Comparison of ENCODE assay signal across 8 mouse cellular contexts in the genomic region with DNA sequence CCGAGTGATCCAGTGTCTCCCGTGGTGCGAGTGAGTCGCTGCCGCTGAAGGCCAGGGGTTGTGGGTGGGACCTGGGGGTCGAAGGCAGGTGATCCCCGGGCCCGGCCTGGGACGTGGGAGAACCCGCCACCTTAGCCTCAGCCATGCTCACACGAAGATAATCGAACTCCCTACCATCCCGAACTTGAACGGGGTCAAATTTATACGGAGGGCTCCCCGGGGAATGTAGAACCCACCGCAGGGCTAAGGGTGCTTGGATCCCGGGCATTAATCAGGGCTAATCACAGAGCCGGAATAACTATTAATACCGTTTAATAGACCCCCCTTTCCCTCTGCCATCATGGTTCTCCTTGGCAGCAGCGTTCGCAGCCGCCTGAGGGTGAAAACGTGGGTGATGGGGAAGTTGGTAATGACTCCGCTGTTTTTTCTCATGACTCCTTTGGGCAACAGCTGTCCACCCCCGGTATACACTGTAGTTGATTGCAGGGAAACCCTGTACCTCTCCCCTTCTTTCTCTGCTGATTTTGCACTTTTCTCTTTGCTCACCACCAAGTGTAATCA. TPM values are rescaled to one million over a fixed set of nuclear protein-coding genes. Genes with fewer than 3 reads are reported as not detected.
DNase-seq lines count a peak whose midpoint lies in the region; ATAC-seq and TF ChIP-seq lines count a peak whose summit lies in the region.

No protein-coding gene starts in this region.

- peak overlapping the region; percentile 93 for H3K9ac ChIP-seq in forebrain, embryonic 13.5 days
- peak overlapping the region; percentile 92 for H3K9ac ChIP-seq in hindbrain, postnatal 0 days (replicated peaks; ENCODE audit: low read length)
- H3K9ac ChIP-seq in liver, embryonic 13.5 days = peak overlapping the region; percentile 99

- peaks cover 16% of the 10 kb centered on the region for H3K36me3 ChIP-seq in forebrain, embryonic 13.5 days (ENCODE audit: poor library complexity, severe bottlenecking)
- no peaks in the 10 kb centered on the region for H3K36me3 ChIP-seq in hindbrain, postnatal 0 days (ENCODE audit: insufficient read depth, low read length)
- peaks cover 25% of the 10 kb centered on the region for H3K36me3 ChIP-seq in liver, embryonic 13.5 days

- peak overlapping the region; percentile 83 for H3K4me2 ChIP-seq in forebrain, embryonic 13.5 days
- H3K4me2 ChIP-seq in hindbrain, postnatal 0 days (ENCODE audit: low read depth, low read length) = peak overlapping the region; percentile 91
- peak overlapping the region; percentile 91 for H3K4me2 ChIP-seq in liver, embryonic 13.5 days

- H3K27me3 ChIP-seq in forebrain, embryonic 13.5 days = no peaks in the 10 kb centered on the region
- H3K27me3 ChIP-seq in hindbrain, postnatal 0 days (ENCODE audit: insufficient read depth, low read length) = no peaks in the 10 kb centered on the region
- H3K27me3 ChIP-seq in liver, embryonic 13.5 days = no peaks in the 10 kb centered on the region

- peak overlapping the region; percentile 99 for H3K27ac ChIP-seq in forebrain, embryonic 13.5 days
- H3K27ac ChIP-seq in hindbrain, postnatal 0 days = peak overlapping the region; percentile 99
- H3K27ac ChIP-seq in liver, embryonic 13.5 days = peak overlapping the region; percentile 100

- peak; percentile 96 for DNase-seq in heart, adult 11 months
- no peak for DNase-seq in heart, adult 8-10 months (ENCODE audit: low spot score)
- DNase-seq in c-Kit-positive CD71-positive TER-119-positive erythroid progenitor cells, embryonic 14.5 days (ENCODE audit: low spot score) = peak; percentile 58
- DNase-seq in hindbrain, postnatal 0 days (ENCODE audit: low spot score) = peak; percentile 49
- DNase-seq in liver, embryonic 13.5 days = peak; percentile 60
- peak; percentile 59 for DNase-seq in testis, postnatal 10 days (ENCODE audit: low spot score)

- H3K4me1 ChIP-seq in forebrain, embryonic 13.5 days = peaks cover 33% of the 10 kb centered on the region
- peaks cover 7% of the 10 kb centered on the region; the same call in 1 of the 2 replicates for H3K4me1 ChIP-seq in hindbrain, postnatal 0 days (ENCODE audit: insufficient read depth, low read length)
- H3K4me1 ChIP-seq in liver, embryonic 13.5 days (replicated peaks) = peaks cover 35% of the 10 kb centered on the region

- peak overlapping the region; percentile 76 for H3K4me3 ChIP-seq in forebrain, embryonic 13.5 days
- H3K4me3 ChIP-seq in hindbrain, postnatal 0 days (ENCODE audit: low read length) = peak overlapping the region; percentile 97
- peak overlapping the region; percentile 98 for H3K4me3 ChIP-seq in liver, embryonic 13.5 days (replicated peaks)

- TF ChIP-seq CTCF in hindbrain, postnatal 0 days (IDR thresholded peaks at IDR 0.05; ENCODE audit: low read depth) = no peak

- no peaks in the 10 kb centered on the region for H3K9me3 ChIP-seq in forebrain, embryonic 13.5 days (replicated peaks)
- no peaks in the 10 kb centered on the region for H3K9me3 ChIP-seq in hindbrain, postnatal 0 days (ENCODE audit: low read length)
- H3K9me3 ChIP-seq in liver, embryonic 13.5 days (replicated peaks) = no peaks in the 10 kb centered on the region

- WGBS in forebrain, embryonic 13.5 days = under 1% methylated on average over 26 of the region's 26 CpGs
- under 1% methylated on average over 26 of the region's 26 CpGs for WGBS in hindbrain, postnatal 0 days
- under 1% methylated on average over 26 of the region's 26 CpGs for WGBS in liver, embryonic 13.5 days (ENCODE audit: insufficient replicate concordance)

- ATAC-seq in forebrain, embryonic 13.5 days = no peak
- ATAC-seq in hindbrain, postnatal 0 days = no peak
- peak; percentile 24; the same call in 1 of the 2 replicates for ATAC-seq in liver, embryonic 13.5 days (ENCODE audit: low read depth)
- ATAC-seq in monocyte, adult 5-6 weeks (replicated peaks; ENCODE audit: insufficient number of reproducible peaks, low FRiP score, low TSS enrichment, poor library complexity, severe bottlenecking) = peak; percentile 50

RNA-seq across cellular contexts. Expression of a gene that starts 0.8 kb away (rescaled TPM):
- 100 to 1,000 TPM; 108 to 118 (median 112) TPM for total RNA-seq in heart, adult 8-10 months (2022)
- polyA plus RNA-seq in forebrain, embryonic 13.5 days (2015; fragmentation: Nextera tagmentation; extraction: Ambion mirVana) = 27.8 and 28.4 TPM in 2 replicates
- 39.2 and 40.8 TPM in 2 replicates for total RNA-seq in hindbrain, postnatal 0 days (2014; rRNA removed)
- polyA plus RNA-seq in hindbrain, postnatal 0 days (2015; fragmentation: Nextera tagmentation; extraction: Ambion mirVana) = 16.4 and 18.1 TPM in 2 replicates
- 9.5 and 9.6 TPM in 2 replicates for polyA plus RNA-seq in liver, embryonic 13.5 days (2015; fragmentation: Nextera tagmentation; extraction: Ambion mirVana)
- total RNA-seq in monocyte, adult 5-6 weeks (2017) = 62.4 to 79.9 TPM (median 67.1 TPM) in 3 replicates

RNA-seq across cellular contexts. Expression of a gene that starts 29.1 kb away (rescaled TPM):
- 100 to 1,000 TPM; 404 to 453 (median 416) TPM for total RNA-seq in heart, adult 8-10 months (2022)
- 63.6 and 66.5 TPM in 2 replicates for polyA plus RNA-seq in forebrain, embryonic 13.5 days (2015; fragmentation: Nextera tagmentation; extraction: Ambion mirVana)
- 14.7 and 19.3 TPM in 2 replicates for total RNA-seq in hindbrain, postnatal 0 days (2014; rRNA removed)
- 69.7 and 74.2 TPM in 2 replicates for polyA plus RNA-seq in hindbrain, postnatal 0 days (2015; fragmentation: Nextera tagmentation; extraction: Ambion mirVana)
- 66.4 and 68.0 TPM in 2 replicates for polyA plus RNA-seq in liver, embryonic 13.5 days (2015; fragmentation: Nextera tagmentation; extraction: Ambion mirVana)
- total RNA-seq in monocyte, adult 5-6 weeks (2017) = 27.0 to 33.5 TPM (median 33.2 TPM) in 3 replicates

RNA-seq across cellular contexts. Expression of a gene that starts 29.3 kb away (rescaled TPM):
- 10 to 100 TPM; 11.3 to 14.2 (median 13.3) TPM for total RNA-seq in heart, adult 8-10 months (2022)
- polyA plus RNA-seq in forebrain, embryonic 13.5 days (2015; fragmentation: Nextera tagmentation; extraction: Ambion mirVana) = 58.3 TPM in 2 replicates
- 30.0 and 30.9 TPM in 2 replicates for total RNA-seq in hindbrain, postnatal 0 days (2014; rRNA removed)
- 36.6 and 38.8 TPM in 2 replicates for polyA plus RNA-seq in hindbrain, postnatal 0 days (2015; fragmentation: Nextera tagmentation; extraction: Ambion mirVana)
- polyA plus RNA-seq in liver, embryonic 13.5 days (2015; fragmentation: Nextera tagmentation; extraction: Ambion mirVana) = 29.4 and 36.7 TPM in 2 replicates
- total RNA-seq in monocyte, adult 5-6 weeks (2017) = 44.8 to 50.7 TPM (median 49.0 TPM) in 3 replicates

RNA-seq across cellular contexts. Expression of a gene that starts 40.5 kb away (rescaled TPM):
- 10 to 100 TPM; 48.1 to 77.5 (median 69.4) TPM for total RNA-seq in heart, adult 8-10 months (2022)
- 108 and 109 TPM in 2 replicates for polyA plus RNA-seq in forebrain, embryonic 13.5 days (2015; fragmentation: Nextera tagmentation; extraction: Ambion mirVana)
- 4.7 and 40.9 TPM in 2 replicates for total RNA-seq in hindbrain, postnatal 0 days (2014; rRNA removed)
- 23.4 and 23.6 TPM in 2 replicates for polyA plus RNA-seq in hindbrain, postnatal 0 days (2015; fragmentation: Nextera tagmentation; extraction: Ambion mirVana)
- 154 and 171 TPM in 2 replicates for polyA plus RNA-seq in liver, embryonic 13.5 days (2015; fragmentation: Nextera tagmentation; extraction: Ambion mirVana)
- total RNA-seq in monocyte, adult 5-6 weeks (2017) = 27.5 to 35.1 TPM (median 30.2 TPM) in 3 replicates

RNA-seq across cellular contexts. Expression of a gene that starts 42.7 kb away (rescaled TPM):
- total RNA-seq in heart, adult 8-10 months (2022) = not detected
- 0.96 and 1.4 TPM in 2 replicates for polyA plus RNA-seq in forebrain, embryonic 13.5 days (2015; fragmentation: Nextera tagmentation; extraction: Ambion mirVana)
- total RNA-seq in hindbrain, postnatal 0 days (2014; rRNA removed) = 11.3 and 13.0 TPM in 2 replicates
- 6.1 TPM in 2 replicates for polyA plus RNA-seq in hindbrain, postnatal 0 days (2015; fragmentation: Nextera tagmentation; extraction: Ambion mirVana)
- polyA plus RNA-seq in liver, embryonic 13.5 days (2015; fragmentation: Nextera tagmentation; extraction: Ambion mirVana) = 0.13 and 0.16 TPM in 2 replicates
- total RNA-seq in monocyte, adult 5-6 weeks (2017) = not detected in 3 replicates

Comparison
In these comparisons a context has a peak if more than half of its experiments do, and no peak if none do; other contexts are left out.
1. ATAC-seq: peak in liver, embryonic 13.5 days (single experiment) and monocyte, adult 5-6 weeks (single experiment); none in forebrain, embryonic 13.5 days (single experiment) and hindbrain, postnatal 0 days (single experiment).
2. RNA of a gene that starts 29.1 kb away (total RNA-seq): 404 to 453 TPM in heart, adult 8-10 months; 27.0 to 33.5 TPM in monocyte, adult 5-6 weeks and 14.7 to 19.3 TPM in hindbrain, postnatal 0 days; every median in the first group is over 10 times any median in the second.
3. Peak in every context shown above with its lines, with median percentiles within 50 percentile points of each other: H3K27ac ChIP-seq, H3K4me2 ChIP-seq, H3K4me3 ChIP-seq and H3K9ac ChIP-seq.